Mouse (Mus musculus) small intestine, adult 2 months (tissue): Measurements from ENCODE around the gene Tsfm.

Experiments
- CTCF ChIP-seq: fragments of 200-500 bp; IDR thresholded peaks from 2 replicates; pipeline ENCODE4 v1.5.1; 2012; ENCODE audit warnings: low read depth, mild to moderate bottlenecking, control low read depth, inconsistent platforms, low read length, moderate library complexity, mixed read lengths; ENCODE audit not compliant: insufficient replicate concordance, insufficient read length; ENCODE audit errors: extremely low read depth
- POLR2A ChIP-seq: fragments of 200-500 bp; IDR thresholded peaks from 2 replicates; pipeline ENCODE4 v1.6.1; 2012; ENCODE audit warnings: low read depth, mild to moderate bottlenecking, control low read depth, inconsistent platforms, low read length, moderate library complexity

DNA sequence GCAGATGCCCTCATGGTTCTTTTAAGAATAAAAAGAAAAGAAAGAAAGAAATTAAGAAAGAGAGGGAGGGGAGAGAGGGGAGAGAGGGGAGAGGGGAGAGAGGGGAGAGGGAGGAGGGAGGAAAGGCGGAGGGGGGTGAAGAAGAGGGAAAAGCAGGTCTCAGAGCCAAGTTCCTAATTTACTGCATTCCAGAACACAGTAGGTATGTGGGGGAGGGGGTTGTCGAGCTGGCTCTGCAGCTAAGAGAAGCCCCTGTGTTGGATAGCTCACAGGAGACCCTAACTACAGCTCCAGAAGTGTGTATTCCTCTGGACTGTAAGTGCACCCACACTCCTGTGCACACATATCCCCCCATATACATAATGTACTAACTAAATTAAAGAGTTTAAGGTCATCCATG is 13.6 kb downstream of the Tsfm start:
- TF ChIP-seq POLR2A (no peak), CTCF (no peak)
